Mouse (Mus musculus): ENCODE data around the gene Sgpp2. TPM values are rescaled to one million over a fixed set of nuclear protein-coding genes. Genes with fewer than 3 reads are reported as not detected.

Gene Sgpp2
- total RNA-seq (2014; fragmentation: Nextera tagmentation) (not detected in 2 replicates), total RNA-seq (2017) (0.05 and 0.06 TPM in 2 replicates), polyA plus RNA-seq (2012) (not detected in 2 replicates)

DNA sequence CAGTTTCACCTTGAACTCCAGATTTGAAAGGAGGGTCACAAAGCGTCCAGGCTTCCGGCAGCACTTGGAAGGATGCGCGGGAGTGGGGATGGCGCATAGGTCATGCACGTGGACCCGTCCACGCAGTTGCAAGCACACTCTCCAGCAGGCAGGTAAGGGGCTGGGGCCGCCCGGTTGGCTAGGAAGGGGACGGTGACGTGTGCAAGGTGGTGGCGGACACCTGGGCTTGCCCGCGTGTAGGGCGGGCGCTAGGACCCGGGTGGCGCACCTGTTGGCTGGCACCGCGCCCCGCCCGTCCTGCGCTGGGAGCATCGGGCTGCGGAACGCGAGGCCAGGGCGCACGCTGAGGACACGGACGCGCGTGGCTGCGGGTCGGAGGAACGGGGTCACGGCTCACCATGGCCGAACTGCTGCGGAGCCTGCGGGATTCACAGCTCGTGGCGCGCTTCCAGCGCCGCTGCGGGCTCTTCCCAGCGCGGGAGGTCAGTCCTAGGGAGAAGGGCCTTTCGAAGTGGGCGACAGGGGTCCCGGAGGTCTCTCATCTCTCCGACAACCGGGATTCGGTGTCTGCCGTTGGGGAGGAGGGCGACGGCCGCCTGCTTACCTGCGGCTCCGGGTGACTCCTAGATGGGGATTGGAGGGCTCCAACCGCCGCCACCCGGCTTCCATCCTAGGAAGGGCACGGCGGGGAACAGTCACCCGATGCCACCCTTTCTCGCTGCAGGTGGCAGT, at the start of gene Sgpp2:
TSS of gene Sgpp2 (plus strand) at position 325 of the 732 bp plus-strand sequence.
- peaks cover 36% of the 10 kb centered on the region for H3K4me1 ChIP-seq (ENCODE audit: insufficient read depth, low read depth, low read length)
- H3K36me3 ChIP-seq (replicated peaks): no peaks in the 10 kb centered on the region
- peak within 1 kb of the TSS; percentile 33 for H3K4me3 ChIP-seq (ENCODE audit: low read depth, low read length)
- DNase-seq (ENCODE audit: low spot score): no peak
- TF ChIP-seq CTCF (IDR thresholded peaks at IDR 0.05; ENCODE audit: low read depth, low read length) (no peak), GATA1 (IDR thresholded peaks at IDR 0.05; ENCODE audit: borderline replicate concordance, low read length) (no peak), TAL1 (conservative IDR thresholded peaks at IDR 0.05; ENCODE audit: low read depth, low read length) (no peak), POLR2AphosphoS5 (IDR thresholded peaks at IDR 0.05; ENCODE audit: insufficient replicate concordance, low read depth, low read length) (no peak)
- peaks cover 14% of the 10 kb centered on the region for H3K27me3 ChIP-seq (ENCODE audit: insufficient read depth, low read length)
- ATAC-seq (ENCODE audit: extremely low read depth, insufficient number of reproducible peaks, low FRiP score, poor library complexity, severe bottlenecking): no peak
- H3K9me3 ChIP-seq (replicated peaks): peaks cover 13% of the 10 kb centered on the region

GRCm38 (mm10) chr1:78267519-78267918, 42.6 kb upstream of the Sgpp2 start:
- Histone ChIP-seq H3K4me3 (ENCODE audit: low read depth, low read length) (no peak overlapping the region), H3K27me3 (ENCODE audit: insufficient read depth, low read length) (peaks cover 5% of the 10 kb centered on the region; the same call in 1 of the 2 replicates), H3K36me3 (replicated peaks) (no peaks in the 10 kb centered on the region), H3K9me3 (replicated peaks) (peaks cover 9% of the 10 kb centered on the region), H3K4me1 (ENCODE audit: insufficient read depth, low read depth, low read length) (no peaks in the 10 kb centered on the region)
- DNase-seq (ENCODE audit: low spot score) (no peak), ATAC-seq (ENCODE audit: extremely low read depth, insufficient number of reproducible peaks, low FRiP score, poor library complexity, severe bottlenecking) (no peak)
- peak; percentile 24; the same call in 1 of the 2 replicates for TF ChIP-seq CTCF (IDR thresholded peaks at IDR 0.05; ENCODE audit: low read depth, low read length)
- TF ChIP-seq POLR2AphosphoS5 (IDR thresholded peaks at IDR 0.05; ENCODE audit: insufficient replicate concordance, low read depth, low read length): no peak

DNA sequence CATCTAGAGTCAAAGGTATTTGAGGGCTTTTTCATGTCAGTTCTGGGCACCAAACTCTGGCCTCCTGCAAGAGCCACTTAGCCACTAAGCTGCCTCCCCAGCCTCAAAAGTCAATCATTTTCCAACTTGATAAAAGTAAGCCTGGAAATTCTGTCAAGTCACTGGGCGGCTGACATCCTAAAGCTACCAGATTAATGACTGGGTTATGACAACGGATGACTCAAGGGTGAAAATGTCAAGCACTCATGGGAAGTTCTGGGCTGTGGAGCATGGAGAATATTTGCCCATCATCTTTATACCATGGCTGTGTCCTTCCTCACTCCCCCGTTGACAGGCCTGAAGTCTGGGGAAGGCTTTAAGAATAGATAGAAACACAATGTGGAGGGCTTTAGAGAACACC, 37.2 kb upstream of the Sgpp2 start:
- Histone ChIP-seq H3K9me3 (replicated peaks) (no peaks in the 10 kb centered on the region), H3K36me3 (replicated peaks) (no peaks in the 10 kb centered on the region), H3K27me3 (ENCODE audit: insufficient read depth, low read length) (peaks cover 4% of the 10 kb centered on the region; the same call in 1 of the 2 replicates), H3K4me1 (ENCODE audit: insufficient read depth, low read depth, low read length) (no peaks in the 10 kb centered on the region), H3K4me3 (ENCODE audit: low read depth, low read length) (no peak overlapping the region)
- TF ChIP-seq CTCF (IDR thresholded peaks at IDR 0.05; ENCODE audit: low read depth, low read length): no peak
- ATAC-seq (ENCODE audit: extremely low read depth, insufficient number of reproducible peaks, low FRiP score, poor library complexity, severe bottlenecking): no peak
- DNase-seq (ENCODE audit: low spot score): no peak

GRCm38 (mm10) chr1:78279128-78279527, 31.0 kb upstream of the Sgpp2 start:
- no peaks in the 10 kb centered on the region for H3K36me3 ChIP-seq (replicated peaks)
- DNase-seq (ENCODE audit: low spot score) (no peak), ATAC-seq (ENCODE audit: extremely low read depth, insufficient number of reproducible peaks, low FRiP score, poor library complexity, severe bottlenecking) (peak; percentile 62)
- peaks cover 7% of the 10 kb centered on the region for H3K4me1 ChIP-seq (ENCODE audit: insufficient read depth, low read depth, low read length)
- no peak for TF ChIP-seq POLR2AphosphoS5 (IDR thresholded peaks at IDR 0.05; ENCODE audit: insufficient replicate concordance, low read depth, low read length)
- no peak for TF ChIP-seq TAL1 (conservative IDR thresholded peaks at IDR 0.05; ENCODE audit: low read depth, low read length)
- TF ChIP-seq GATA1 (IDR thresholded peaks at IDR 0.05; ENCODE audit: borderline replicate concordance, low read length): no peak
- TF ChIP-seq CTCF (IDR thresholded peaks at IDR 0.05; ENCODE audit: low read depth, low read length): no peak
- TF ChIP-seq GATA2 (IDR thresholded peaks at IDR 0.05; ENCODE audit: borderline replicate concordance, low read depth, low read length): no peak
- peaks cover 15% of the 10 kb centered on the region for H3K27me3 ChIP-seq (ENCODE audit: insufficient read depth, low read length)
- H3K4me3 ChIP-seq (ENCODE audit: low read depth, low read length): no peak overlapping the region; the same call in 1 of the 2 replicates
- H3K9me3 ChIP-seq (replicated peaks): no peaks in the 10 kb centered on the region

DNA sequence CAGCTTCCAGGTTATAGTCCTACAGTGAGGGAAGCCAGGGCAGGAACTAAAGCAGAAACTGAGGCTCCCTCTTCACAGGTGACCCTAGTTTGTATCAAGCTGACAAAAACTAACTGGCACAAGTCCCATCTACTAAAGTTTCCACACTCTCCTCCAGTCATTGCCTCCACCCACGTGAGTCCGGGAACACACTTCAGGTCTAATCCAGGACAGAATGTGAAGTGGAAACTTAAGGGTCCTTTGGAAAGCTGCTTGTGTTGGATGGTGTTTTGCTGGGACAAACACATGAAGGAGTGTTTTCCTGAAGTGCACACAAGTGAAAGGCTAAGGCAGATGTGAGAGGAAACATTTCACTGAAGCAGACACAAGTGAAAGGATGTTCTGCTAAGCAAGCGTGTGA, 17.7 kb upstream of the Sgpp2 start:
- Histone ChIP-seq H3K4me3 (ENCODE audit: low read depth, low read length) (no peak overlapping the region), H3K9me3 (replicated peaks) (no peaks in the 10 kb centered on the region), H3K4me1 (ENCODE audit: insufficient read depth, low read depth, low read length) (peaks cover 5% of the 10 kb centered on the region; the same call in 1 of the 2 replicates), H3K27me3 (ENCODE audit: insufficient read depth, low read length) (peaks cover 17% of the 10 kb centered on the region), H3K36me3 (replicated peaks) (no peaks in the 10 kb centered on the region)
- DNase-seq (ENCODE audit: low spot score): no peak
- TF ChIP-seq GATA1 (IDR thresholded peaks at IDR 0.05; ENCODE audit: borderline replicate concordance, low read length) (no peak), CTCF (IDR thresholded peaks at IDR 0.05; ENCODE audit: low read depth, low read length) (no peak), POLR2AphosphoS5 (IDR thresholded peaks at IDR 0.05; ENCODE audit: insufficient replicate concordance, low read depth, low read length) (no peak), GATA2 (IDR thresholded peaks at IDR 0.05; ENCODE audit: borderline replicate concordance, low read depth, low read length) (no peak), TAL1 (conservative IDR thresholded peaks at IDR 0.05; ENCODE audit: low read depth, low read length) (no peak)
- no peak for ATAC-seq (ENCODE audit: extremely low read depth, insufficient number of reproducible peaks, low FRiP score, poor library complexity, severe bottlenecking)

GRCm38 (mm10) chr1:78299670-78300225, 10.4 kb upstream of the Sgpp2 start:
- Histone ChIP-seq H3K36me3 (replicated peaks) (no peaks in the 10 kb centered on the region), H3K9me3 (replicated peaks) (peaks cover 7% of the 10 kb centered on the region), H3K4me3 (ENCODE audit: low read depth, low read length) (no peak overlapping the region), H3K27me3 (ENCODE audit: insufficient read depth, low read length) (peaks cover 25% of the 10 kb centered on the region), H3K4me1 (ENCODE audit: insufficient read depth, low read depth, low read length) (peaks cover 5% of the 10 kb centered on the region; the same call in 1 of the 2 replicates)
- ATAC-seq (ENCODE audit: extremely low read depth, insufficient number of reproducible peaks, low FRiP score, poor library complexity, severe bottlenecking) (no peak), DNase-seq (ENCODE audit: low spot score) (no peak)
- TF ChIP-seq POLR2AphosphoS5 (IDR thresholded peaks at IDR 0.05; ENCODE audit: insufficient replicate concordance, low read depth, low read length) (no peak), GATA2 (IDR thresholded peaks at IDR 0.05; ENCODE audit: borderline replicate concordance, low read depth, low read length) (no peak)

Measured in G1E (cell line).